In genomic region chr2:122377751-122378246, GRCm38 (mm10) we compare ENCODE assay signal across 8 mouse cellular contexts. TPM values are rescaled to one million over a fixed set of nuclear protein-coding genes. Genes with fewer than 3 reads are reported as not detected.
DNase-seq lines count a peak whose midpoint lies in the region; ATAC-seq and TF ChIP-seq lines count a peak whose summit lies in the region.

No protein-coding gene starts in this region.

- H3K4me3 ChIP-seq in cerebellum, adult 2 months (replicated peaks; ENCODE audit: insufficient read depth, low read depth, low read length) = peak overlapping the region; percentile 86
- peak overlapping the region; percentile 56 for H3K4me3 ChIP-seq in hindbrain, embryonic 12.5 days

- peak overlapping the region; percentile 77 for H3K9ac ChIP-seq in hindbrain, embryonic 12.5 days

- peak overlapping the region; percentile 81 for H3K27ac ChIP-seq in cerebellum, adult 2 months (ENCODE audit: insufficient read depth, low read length)
- peak overlapping the region; percentile 91 for H3K27ac ChIP-seq in hindbrain, embryonic 12.5 days

- WGBS in cerebellum, adult 2 months = 1% methylated on average over 26 of the region's 26 CpGs
- under 1% methylated on average over 26 of the region's 26 CpGs for WGBS in hindbrain, embryonic 12.5 days

- peak; percentile 85 for DNase-seq in MN1 (ENCODE audit: low spot score)
- DNase-seq in cerebellum, adult 2 months = peak; percentile 78 to 82
- peak; percentile 78 to 80 for DNase-seq in layer of hippocampus, postnatal 36 days
- peak; percentile 74 for DNase-seq in lung, postnatal 14 days
- DNase-seq in retina, postnatal 1 day = peak; percentile 86
- peak; percentile 77 for DNase-seq in thymus, postnatal 4 days

- no peak for TF ChIP-seq POLR2A in cerebellum, adult 2 months (IDR thresholded peaks at IDR 0.05; ENCODE audit: borderline replicate concordance, insufficient read depth, low read length)

- H3K4me2 ChIP-seq in hindbrain, embryonic 12.5 days (replicated peaks) = peak overlapping the region; percentile 45

- peaks cover 6% of the 10 kb centered on the region; the same call in 1 of the 2 replicates for H3K4me1 ChIP-seq in cerebellum, adult 2 months (ENCODE audit: control insufficient read depth, insufficient read depth, low read length)
- H3K4me1 ChIP-seq in hindbrain, embryonic 12.5 days = 0 out of 2 replicates have a peak, but pooled peaks cover 6% of the 10 kb centered on the region

- H3K9me3 ChIP-seq in hindbrain, embryonic 12.5 days (replicated peaks) = no peaks in the 10 kb centered on the region

- H3K27me3 ChIP-seq in cerebellum, adult 2 months (ENCODE audit: control insufficient read depth, insufficient read depth, low read length) = no peaks in the 10 kb centered on the region
- H3K27me3 ChIP-seq in hindbrain, embryonic 12.5 days = no peaks in the 10 kb centered on the region

- ATAC-seq in frontal cortex, adult (ENCODE audit: low TSS enrichment) = peak; percentile 36
- peak; percentile 86 for ATAC-seq in hindbrain, embryonic 12.5 days (ENCODE audit: low FRiP score)

- no peak for TF ChIP-seq CTCF in cerebellum, adult 2 months (IDR thresholded peaks at IDR 0.05; ENCODE audit: borderline replicate concordance, insufficient read depth, low read depth, low read length)

- no peaks in the 10 kb centered on the region for H3K36me3 ChIP-seq in hindbrain, embryonic 12.5 days

RNA-seq across cellular contexts. Expression of gene Shf, which starts 8.8 kb away (rescaled TPM):
- 344 and 410 TPM in 2 replicates for polyA plus RNA-seq in cerebellum, adult 2 months (2012; rRNA removed)
- 9.1 and 10.7 TPM in 2 replicates for polyA plus RNA-seq in hindbrain, embryonic 12.5 days (2016; fragmentation: Nextera tagmentation; extraction: Ambion mirVana)
- 10 to 100 TPM; 56.6 to 60.0 TPM for total RNA-seq in layer of hippocampus, postnatal 36 days (2021)

RNA-seq across cellular contexts. Expression of gene Slc28a2, which starts 48.5 kb away (rescaled TPM):
- polyA plus RNA-seq in cerebellum, adult 2 months (2012; rRNA removed) = 0.10 and 0.43 TPM in 2 replicates
- polyA plus RNA-seq in hindbrain, embryonic 12.5 days (2016; fragmentation: Nextera tagmentation; extraction: Ambion mirVana) = 0.10 and 0.15 TPM in 2 replicates
- not detected for total RNA-seq in layer of hippocampus, postnatal 36 days (2021)

Comparison
In these comparisons a context has a peak if more than half of its experiments do, and no peak if none do; other contexts are left out.
1. Peak in every context shown above with its lines: DNase-seq, ATAC-seq, H3K4me3 ChIP-seq and H3K27ac ChIP-seq.
2. RNA of gene Shf, which starts 8.8 kb away (polyA plus RNA-seq): 344 to 410 TPM in cerebellum, adult 2 months; 9.1 to 10.7 TPM in hindbrain, embryonic 12.5 days; every median in the first group is over 10 times any median in the second.